Mouse (Mus musculus): ENCODE measurements around the gene Castor1. TPM values are rescaled to one million over a fixed set of nuclear protein-coding genes. Genes with fewer than 3 reads are reported as not detected.
A peak's percentile ranks its signal among the peaks of the same experiment; 100 is the strongest.

Castor1 gene
- polyA plus RNA-seq, 1 experiment from 2014 or later: 4.5 TPM

GRCm38 (mm10) chr11:4257756-4258155 is 39.7 kb downstream of the Castor1 start:
- no peak for ATAC-seq (ENCODE audit: low FRiP score, low read depth)
- H3K4me2 ChIP-seq (replicated peaks): no peak overlapping the region
- H3K4me3 ChIP-seq: no peak overlapping the region
- no peak overlapping the region for H3K9ac ChIP-seq
- H3K27me3 ChIP-seq: no peaks in the 10 kb centered on the region
- no peak overlapping the region for H3K27ac ChIP-seq
- 70% methylated on average over 5 of the region's 5 CpGs for WGBS
- peaks cover 31% of the 10 kb centered on the region for H3K4me1 ChIP-seq
- no peaks in the 10 kb centered on the region for H3K36me3 ChIP-seq
- no peaks in the 10 kb centered on the region for H3K9me3 ChIP-seq

DNA sequence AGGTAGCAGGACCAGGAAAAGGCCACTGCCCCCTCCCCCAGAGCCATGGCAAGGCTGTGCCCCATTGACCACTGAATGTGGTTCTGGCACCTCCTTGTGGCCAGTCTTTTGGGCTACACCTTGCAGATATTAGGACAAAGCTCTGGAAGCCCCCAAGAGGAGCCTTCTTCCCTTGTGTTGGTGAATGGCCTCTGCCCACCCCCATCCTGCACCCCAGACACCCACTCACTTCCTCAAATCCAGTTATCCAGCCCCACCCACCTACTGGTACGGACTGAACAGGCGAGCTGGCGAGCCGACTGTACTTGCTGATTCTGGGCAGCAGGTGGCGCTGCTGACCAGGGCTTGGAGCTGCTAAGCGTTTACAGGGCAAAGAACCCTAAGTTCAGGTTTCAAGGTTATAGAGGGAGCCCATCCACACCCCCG is 40.6 kb downstream of the Castor1 start:
- ATAC-seq (ENCODE audit: low FRiP score, low read depth): peak; percentile 68
- no peaks in the 10 kb centered on the region for H3K9me3 ChIP-seq
- peak overlapping the region; percentile 52 for H3K4me2 ChIP-seq (replicated peaks)

DNA sequence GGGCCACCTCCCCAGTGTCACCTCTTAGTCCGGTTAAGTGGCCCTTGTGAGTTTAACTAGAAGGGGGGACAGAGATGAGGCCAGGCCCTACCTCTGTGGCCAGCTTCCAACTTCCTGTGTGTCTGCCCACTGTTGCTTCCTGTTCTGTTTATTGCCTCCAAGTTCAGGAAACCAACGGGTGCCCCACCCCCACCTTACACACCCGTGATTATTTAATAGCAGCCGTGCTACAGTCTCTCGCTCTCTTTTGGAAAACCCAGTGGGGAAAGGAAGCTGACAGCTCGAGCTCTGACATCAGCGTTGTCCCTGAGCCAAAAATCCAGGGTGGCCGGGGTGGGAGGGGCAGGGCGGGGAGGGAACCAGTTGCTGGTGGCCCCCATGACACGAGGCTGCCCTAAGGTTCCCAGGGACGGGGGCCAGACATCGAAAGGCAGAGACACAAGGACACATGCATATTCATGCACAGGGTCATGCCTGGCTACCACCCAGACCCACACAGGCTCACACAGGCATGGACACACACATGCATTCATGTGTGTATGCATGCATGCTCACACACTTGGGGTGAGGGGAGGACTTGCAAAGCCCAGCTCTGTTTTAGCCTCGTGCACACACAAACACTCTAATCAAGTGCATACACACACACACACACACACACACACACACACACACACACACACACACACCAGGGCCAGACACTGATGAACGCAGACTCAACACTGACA is 42.6 kb downstream of the Castor1 start:
- peak overlapping the region; percentile 25 for H3K4me2 ChIP-seq (replicated peaks)

More for the DNA sequence above, 40.6 kb downstream of the Castor1 start:
- Histone ChIP-seq H3K4me3 (0 out of 2 replicates have a peak overlapping the region, but pooled peaks have one; percentile 14), H3K9ac (no peak overlapping the region), H3K4me1 (peaks cover 40% of the 10 kb centered on the region), H3K27ac (no peak overlapping the region), H3K36me3 (no peaks in the 10 kb centered on the region), H3K27me3 (peaks cover 1% of the 10 kb centered on the region; the same call in 1 of the 2 replicates)
- WGBS: 1% methylated on average over 7 of the region's 7 CpGs

GRCm38 (mm10) chr11:4261188-4261494 is 43.1 kb downstream of the Castor1 start:
- no peak for ATAC-seq (ENCODE audit: low FRiP score, low read depth)

More for the DNA sequence above, 42.6 kb downstream of the Castor1 start:
- Histone ChIP-seq H3K36me3 (no peaks in the 10 kb centered on the region), H3K27ac (peak overlapping the region; percentile 22; the same call in 1 of the 2 replicates), H3K9ac (no peak overlapping the region; the same call in 1 of the 2 replicates), H3K4me1 (peaks cover 47% of the 10 kb centered on the region), H3K9me3 (no peaks in the 10 kb centered on the region), H3K4me3 (no peak overlapping the region), H3K27me3 (peaks cover 21% of the 10 kb centered on the region)
- ATAC-seq (ENCODE audit: low FRiP score, low read depth): no peak
- WGBS: 26% methylated on average over 14 of the region's 14 CpGs

GRCm38 (mm10) chr11:4261969-4262368 is 43.9 kb downstream of the Castor1 start:
- Histone ChIP-seq H3K4me2 (replicated peaks) (no peak overlapping the region), H3K9me3 (no peaks in the 10 kb centered on the region), H3K9ac (no peak overlapping the region), H3K4me1 (peaks cover 58% of the 10 kb centered on the region), H3K36me3 (no peaks in the 10 kb centered on the region), H3K4me3 (no peak overlapping the region), H3K27me3 (peaks cover 33% of the 10 kb centered on the region), H3K27ac (no peak overlapping the region)
- 27% methylated on average over 5 of the region's 5 CpGs for WGBS
- no peak for ATAC-seq (ENCODE audit: low FRiP score, low read depth)

More at GRCm38 (mm10) chr11:4261188-4261494, 43.1 kb downstream of the Castor1 start:
- WGBS: 45% methylated on average over 7 of the region's 7 CpGs
- Histone ChIP-seq H3K4me2 (replicated peaks) (peak overlapping the region; percentile 25), H3K27ac (0 out of 2 replicates have a peak overlapping the region, but pooled peaks have one; percentile 22), H3K36me3 (no peaks in the 10 kb centered on the region), H3K4me1 (peaks cover 53% of the 10 kb centered on the region), H3K4me3 (no peak overlapping the region), H3K9ac (no peak overlapping the region), H3K9me3 (no peaks in the 10 kb centered on the region), H3K27me3 (peaks cover 26% of the 10 kb centered on the region)

DNA sequence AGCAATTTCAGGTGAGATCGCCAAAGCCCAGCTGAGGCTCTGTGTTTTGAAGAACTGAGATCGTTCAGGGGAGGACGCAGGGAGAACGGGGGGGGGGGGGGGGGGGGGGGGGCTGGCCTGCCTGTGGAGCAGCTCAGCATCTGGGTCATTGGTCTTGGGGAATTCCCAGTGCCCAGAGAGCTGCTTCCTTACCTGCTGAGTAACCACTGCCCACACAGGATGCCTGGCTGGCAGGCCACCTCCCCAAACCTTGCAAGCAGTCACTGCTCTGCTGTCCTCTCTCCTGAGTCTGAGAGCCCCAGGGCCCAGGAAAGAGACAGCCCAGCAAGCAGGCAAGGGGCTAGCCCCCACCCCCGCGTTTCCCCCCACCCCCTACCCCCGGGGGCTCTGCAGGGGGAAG is 44.8 kb downstream of the Castor1 start:
- H3K4me3 ChIP-seq: no peak overlapping the region
- peaks cover 42% of the 10 kb centered on the region for H3K27me3 ChIP-seq
- H3K9ac ChIP-seq: no peak overlapping the region
- H3K27ac ChIP-seq: no peak overlapping the region
- no peak overlapping the region for H3K4me2 ChIP-seq (replicated peaks)
- no peaks in the 10 kb centered on the region for H3K9me3 ChIP-seq
- no peak for ATAC-seq (ENCODE audit: low FRiP score, low read depth)
- peaks cover 64% of the 10 kb centered on the region for H3K4me1 ChIP-seq
- WGBS: 22% methylated on average over 7 of the region's 7 CpGs
- no peaks in the 10 kb centered on the region for H3K36me3 ChIP-seq

DNA sequence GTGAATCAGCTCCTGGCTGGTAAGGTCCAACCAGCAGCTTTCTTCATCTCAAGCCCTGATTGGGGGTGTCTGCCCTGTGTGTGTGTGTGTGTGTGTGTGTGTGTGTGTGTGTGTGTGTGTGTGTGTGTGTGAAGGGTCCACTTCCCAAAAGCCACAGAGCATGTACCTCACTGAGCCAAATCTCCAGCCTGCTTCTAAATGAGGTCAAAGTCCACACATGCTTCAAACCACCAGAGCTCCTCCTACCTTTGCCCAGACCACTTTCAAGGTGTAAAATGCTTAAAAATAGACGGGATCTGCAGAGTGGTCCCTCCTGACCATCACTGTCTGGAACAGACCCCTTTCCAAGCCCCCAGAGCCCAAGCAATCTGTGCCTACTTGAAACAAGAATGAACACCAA is 45.3 kb downstream of the Castor1 start:
- H3K9ac ChIP-seq: no peak overlapping the region
- H3K4me2 ChIP-seq (replicated peaks): no peak overlapping the region
- no peak overlapping the region for H3K27ac ChIP-seq
- no peak overlapping the region for H3K4me3 ChIP-seq
- H3K36me3 ChIP-seq: no peaks in the 10 kb centered on the region
- H3K4me1 ChIP-seq: peaks cover 64% of the 10 kb centered on the region
- WGBS: 8% methylated on average over 1 of the region's 1 CpGs
- ATAC-seq (ENCODE audit: low FRiP score, low read depth): no peak
- no peaks in the 10 kb centered on the region for H3K9me3 ChIP-seq
- H3K27me3 ChIP-seq: peaks cover 47% of the 10 kb centered on the region

GRCm38 (mm10) chr11:4264066-4264465 is 46.0 kb downstream of the Castor1 start:
- 67% methylated on average over 7 of the region's 7 CpGs for WGBS
- no peaks in the 10 kb centered on the region for H3K36me3 ChIP-seq
- H3K9ac ChIP-seq: no peak overlapping the region
- no peak overlapping the region for H3K4me3 ChIP-seq
- H3K9me3 ChIP-seq: no peaks in the 10 kb centered on the region
- no peak overlapping the region for H3K4me2 ChIP-seq (replicated peaks)
- ATAC-seq (ENCODE audit: low FRiP score, low read depth): no peak
- H3K27ac ChIP-seq: no peak overlapping the region
- H3K4me1 ChIP-seq: peaks cover 64% of the 10 kb centered on the region
- peaks cover 54% of the 10 kb centered on the region for H3K27me3 ChIP-seq

DNA sequence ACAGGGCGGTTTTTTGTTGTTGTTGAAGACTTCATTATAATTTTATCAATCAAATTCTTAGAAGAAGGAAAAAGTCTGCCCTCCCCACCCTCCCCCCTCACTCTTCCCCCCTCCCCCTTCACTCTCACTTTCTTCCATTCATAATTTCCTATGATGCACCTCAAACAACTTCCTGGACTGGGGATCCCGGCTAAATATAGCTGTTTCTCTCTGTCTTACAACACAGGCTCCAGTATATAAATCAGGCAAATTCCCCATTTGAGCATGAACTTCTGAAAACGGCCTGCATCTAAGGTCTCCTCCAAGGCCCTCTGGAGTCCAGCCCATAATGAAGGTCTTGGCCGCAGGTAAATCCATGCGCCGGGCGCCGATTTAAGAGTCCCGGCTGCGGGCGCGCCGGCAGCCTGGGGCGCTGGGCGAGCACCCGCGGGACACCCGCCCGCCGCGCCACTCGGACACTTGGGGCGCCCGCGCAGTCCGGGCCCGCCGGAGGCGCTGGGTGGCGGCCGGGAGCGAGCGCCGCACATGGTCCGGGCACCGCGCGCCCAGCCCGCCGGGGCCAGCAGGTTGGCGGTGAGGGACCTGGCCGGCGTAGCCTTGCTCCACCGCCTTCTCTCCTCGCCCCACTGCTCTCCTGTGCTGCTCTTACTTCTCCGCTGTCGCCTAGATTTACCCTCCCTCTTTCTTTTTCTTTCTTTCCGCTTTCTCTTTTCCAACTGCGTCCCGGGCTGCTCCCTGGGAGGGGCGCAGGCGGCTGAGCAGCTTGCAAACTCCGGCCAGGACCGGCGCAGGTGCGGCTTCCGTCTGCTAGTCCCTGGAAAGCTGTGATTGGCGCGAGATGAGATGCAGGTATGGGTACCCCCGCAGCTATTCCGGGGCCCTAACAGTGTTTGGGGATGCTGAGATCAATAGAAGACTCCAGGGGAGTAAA is 48.5 kb downstream of the Castor1 start:
- Histone ChIP-seq H3K9ac (peak overlapping the region; percentile 67), H3K27ac (peak overlapping the region; percentile 39; the same call in 1 of the 2 replicates), H3K4me2 (replicated peaks) (peak overlapping the region; percentile 92), H3K4me3 (peak overlapping the region; percentile 60), H3K9me3 (no peaks in the 10 kb centered on the region), H3K4me1 (peaks cover 45% of the 10 kb centered on the region), H3K27me3 (peaks cover 78% of the 10 kb centered on the region), H3K36me3 (no peaks in the 10 kb centered on the region)
- WGBS: 1% methylated on average over 50 of the region's 61 CpGs
- ATAC-seq (ENCODE audit: low FRiP score, low read depth): no peak

GRCm38 (mm10) chr11:4267202-4267578 is 49.2 kb downstream of the Castor1 start:
- ATAC-seq (ENCODE audit: low FRiP score, low read depth): no peak
- peak overlapping the region; percentile 60 for H3K4me3 ChIP-seq
- H3K9me3 ChIP-seq: no peaks in the 10 kb centered on the region
- H3K27me3 ChIP-seq: peaks cover 79% of the 10 kb centered on the region
- H3K27ac ChIP-seq: no peak overlapping the region
- no peaks in the 10 kb centered on the region for H3K36me3 ChIP-seq
- peak overlapping the region; percentile 92 for H3K4me2 ChIP-seq (replicated peaks)
- no peak overlapping the region for H3K9ac ChIP-seq
- WGBS: under 1% methylated on average over 12 of the region's 13 CpGs
- peaks cover 39% of the 10 kb centered on the region for H3K4me1 ChIP-seq

DNA sequence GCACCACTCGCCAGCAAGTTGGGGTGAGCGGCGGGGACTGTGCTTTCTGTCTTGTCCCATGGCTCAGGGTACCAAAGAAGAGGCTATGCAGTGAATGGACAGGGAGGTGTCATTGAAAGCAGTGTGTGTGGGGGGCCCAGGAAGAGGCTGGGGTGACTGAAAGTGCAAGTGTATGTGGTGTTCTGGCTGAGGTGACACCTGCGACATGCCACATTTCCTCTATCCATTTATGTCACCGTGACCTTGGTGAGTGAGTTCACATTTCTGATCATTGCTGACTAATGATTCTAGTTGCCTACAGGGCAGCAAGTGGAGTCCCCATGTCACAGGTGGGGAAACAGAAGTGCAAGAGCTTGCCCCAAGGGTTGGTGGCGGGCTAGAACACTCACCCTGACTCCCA is 50.5 kb downstream of the Castor1 start:
- Histone ChIP-seq H3K9ac (no peak overlapping the region), H3K27ac (no peak overlapping the region), H3K9me3 (no peaks in the 10 kb centered on the region), H3K27me3 (peaks cover 79% of the 10 kb centered on the region), H3K36me3 (no peaks in the 10 kb centered on the region), H3K4me2 (replicated peaks) (no peak overlapping the region), H3K4me3 (no peak overlapping the region), H3K4me1 (peaks cover 25% of the 10 kb centered on the region)
- 81% methylated on average over 6 of the region's 6 CpGs for WGBS
- no peak for ATAC-seq (ENCODE audit: low FRiP score, low read depth)

Measured in limb, embryonic 13.5 days (tissue).